Mouse (Mus musculus): Measurements from ENCODE around the gene Scfd2. TPM values are rescaled to one million over a fixed set of nuclear protein-coding genes. Genes with fewer than 3 reads are reported as not detected.

Scfd2 gene
- polyA plus RNA-seq, 1 experiment from 2014 or later = 3.7 TPM

- H3K79me2 ChIP-seq (ENCODE audit: inconsistent target) = no peaks in the 10 kb centered on the region
- WGBS (ENCODE audit: missing documents) = 67% methylated on average over 1 of the region's 2 CpGs
- H3K4me3 ChIP-seq (ENCODE audit: inconsistent target) = no peak overlapping the region
- H3K36me3 ChIP-seq (ENCODE audit: inconsistent target) = no peaks in the 10 kb centered on the region
- no peak overlapping the region for H3K27ac ChIP-seq
Observed at GRCm38 (mm10) chr5:74193008-74193407, 338.6 kb downstream of the Scfd2 start.

- Histone ChIP-seq H3K79me2 (ENCODE audit: inconsistent target) (no peaks in the 10 kb centered on the region), H3K4me3 (ENCODE audit: inconsistent target) (no peak overlapping the region), H3K27ac (no peak overlapping the region), H3K36me3 (ENCODE audit: inconsistent target) (no peaks in the 10 kb centered on the region)
- WGBS (ENCODE audit: missing documents) = 89% methylated on average over 5 of the region's 5 CpGs
Observed at GRCm38 (mm10) chr5:74190911-74191310, 340.6 kb downstream of the Scfd2 start.

- Histone ChIP-seq H3K79me2 (ENCODE audit: inconsistent target) (no peaks in the 10 kb centered on the region), H3K4me3 (ENCODE audit: inconsistent target) (no peak overlapping the region), H3K27ac (no peak overlapping the region), H3K36me3 (ENCODE audit: inconsistent target) (no peaks in the 10 kb centered on the region)
- WGBS (ENCODE audit: missing documents) = 75% methylated on average over 9 of the region's 9 CpGs
Observed at GRCm38 (mm10) chr5:74190161-74190491, 341.4 kb downstream of the Scfd2 start.

- 79% methylated on average over 9 of the region's 9 CpGs for WGBS (ENCODE audit: missing documents)
- Histone ChIP-seq H3K36me3 (ENCODE audit: inconsistent target) (no peaks in the 10 kb centered on the region), H3K4me3 (ENCODE audit: inconsistent target) (no peak overlapping the region), H3K79me2 (ENCODE audit: inconsistent target) (no peaks in the 10 kb centered on the region), H3K27ac (no peak overlapping the region)
Observed at GRCm38 (mm10) chr5:74189484-74190160, 341.9 kb downstream of the Scfd2 start.

- WGBS (ENCODE audit: missing documents) = 94% methylated on average over 8 of the region's 8 CpGs
- no peaks in the 10 kb centered on the region for H3K36me3 ChIP-seq (ENCODE audit: inconsistent target)
- H3K4me3 ChIP-seq (ENCODE audit: inconsistent target) = no peak overlapping the region
- no peaks in the 10 kb centered on the region for H3K79me2 ChIP-seq (ENCODE audit: inconsistent target)
- H3K27ac ChIP-seq = no peak overlapping the region
Observed at GRCm38 (mm10) chr5:74188886-74189285, 342.7 kb downstream of the Scfd2 start.

GRCm38 (mm10) chr5:74188076-74188475 lies 343.5 kb downstream of the Scfd2 start:
- H3K36me3 ChIP-seq (ENCODE audit: inconsistent target) = no peaks in the 10 kb centered on the region
- no peak overlapping the region for H3K4me3 ChIP-seq (ENCODE audit: inconsistent target)
- H3K79me2 ChIP-seq (ENCODE audit: inconsistent target) = no peaks in the 10 kb centered on the region
- WGBS (ENCODE audit: missing documents) = 85% methylated on average over 12 of the region's 12 CpGs
- no peak overlapping the region for H3K27ac ChIP-seq

GRCm38 (mm10) chr5:74184607-74185006 lies 347.0 kb downstream of the Scfd2 start:
- Histone ChIP-seq H3K4me3 (ENCODE audit: inconsistent target) (no peak overlapping the region), H3K36me3 (ENCODE audit: inconsistent target) (no peaks in the 10 kb centered on the region), H3K79me2 (ENCODE audit: inconsistent target) (no peaks in the 10 kb centered on the region), H3K27ac (no peak overlapping the region)
- 65% methylated on average over 9 of the region's 9 CpGs for WGBS (ENCODE audit: missing documents)

GRCm38 (mm10) chr5:74183118-74183517 lies 348.4 kb downstream of the Scfd2 start:
- WGBS (ENCODE audit: missing documents) = 88% methylated on average over 10 of the region's 10 CpGs
- H3K4me3 ChIP-seq (ENCODE audit: inconsistent target) = no peak overlapping the region
- no peaks in the 10 kb centered on the region for H3K36me3 ChIP-seq (ENCODE audit: inconsistent target)
- no peak overlapping the region for H3K27ac ChIP-seq
- H3K79me2 ChIP-seq (ENCODE audit: inconsistent target) = no peaks in the 10 kb centered on the region

GRCm38 (mm10) chr5:74180216-74180615 lies 351.3 kb downstream of the Scfd2 start:
- no peak overlapping the region for H3K27ac ChIP-seq
- no peaks in the 10 kb centered on the region for H3K79me2 ChIP-seq (ENCODE audit: inconsistent target)
- WGBS (ENCODE audit: missing documents) = 81% methylated on average over 10 of the region's 10 CpGs
- no peaks in the 10 kb centered on the region for H3K36me3 ChIP-seq (ENCODE audit: inconsistent target)
- no peak overlapping the region for H3K4me3 ChIP-seq (ENCODE audit: inconsistent target)

GRCm38 (mm10) chr5:74175526-74176270 lies 355.9 kb downstream of the Scfd2 start:
- 76% methylated on average over 14 of the region's 14 CpGs for WGBS (ENCODE audit: missing documents)
- H3K79me2 ChIP-seq (ENCODE audit: inconsistent target) = no peaks in the 10 kb centered on the region
- no peaks in the 10 kb centered on the region for H3K36me3 ChIP-seq (ENCODE audit: inconsistent target)
- H3K4me3 ChIP-seq (ENCODE audit: inconsistent target) = no peak overlapping the region
- no peak overlapping the region for H3K27ac ChIP-seq

GRCm38 (mm10) chr5:74173162-74173844 lies 358.3 kb downstream of the Scfd2 start:
- no peaks in the 10 kb centered on the region for H3K36me3 ChIP-seq (ENCODE audit: inconsistent target)
- H3K27ac ChIP-seq = no peak overlapping the region
- H3K79me2 ChIP-seq (ENCODE audit: inconsistent target) = no peaks in the 10 kb centered on the region
- no peak overlapping the region for H3K4me3 ChIP-seq (ENCODE audit: inconsistent target)
- WGBS (ENCODE audit: missing documents) = 62% methylated on average over 18 of the region's 18 CpGs

GRCm38 (mm10) chr5:74172208-74172607 lies 359.4 kb downstream of the Scfd2 start:
- Histone ChIP-seq H3K4me3 (ENCODE audit: inconsistent target) (no peak overlapping the region), H3K27ac (no peak overlapping the region), H3K79me2 (ENCODE audit: inconsistent target) (no peaks in the 10 kb centered on the region), H3K36me3 (ENCODE audit: inconsistent target) (no peaks in the 10 kb centered on the region)
- 49% methylated on average over 12 of the region's 12 CpGs for WGBS (ENCODE audit: missing documents)

- no peaks in the 10 kb centered on the region for H3K36me3 ChIP-seq (ENCODE audit: inconsistent target)
- no peak overlapping the region for H3K4me3 ChIP-seq (ENCODE audit: inconsistent target)
- H3K27ac ChIP-seq = no peak overlapping the region
- H3K79me2 ChIP-seq (ENCODE audit: inconsistent target) = no peaks in the 10 kb centered on the region
- 80% methylated on average over 9 of the region's 9 CpGs for WGBS (ENCODE audit: missing documents)
Observed at GRCm38 (mm10) chr5:74171768-74172167, 359.8 kb downstream of the Scfd2 start.

- WGBS (ENCODE audit: missing documents) = 100% methylated on average over 3 of the region's 3 CpGs
- H3K27ac ChIP-seq = no peak overlapping the region
- H3K4me3 ChIP-seq (ENCODE audit: inconsistent target) = no peak overlapping the region
- H3K79me2 ChIP-seq (ENCODE audit: inconsistent target) = no peaks in the 10 kb centered on the region
- no peaks in the 10 kb centered on the region for H3K36me3 ChIP-seq (ENCODE audit: inconsistent target)
Observed at GRCm38 (mm10) chr5:74168085-74168484, 363.5 kb downstream of the Scfd2 start.

- WGBS (ENCODE audit: missing documents) = 15% methylated on average over 3 of the region's 3 CpGs
Observed at GRCm38 (mm10) chr5:74166642-74167041, 364.9 kb downstream of the Scfd2 start.

More at GRCm38 (mm10) chr5:74166642-74167041, 364.9 kb downstream of the Scfd2 start:
- H3K79me2 ChIP-seq (ENCODE audit: inconsistent target) = no peaks in the 10 kb centered on the region
- no peak overlapping the region for H3K4me3 ChIP-seq (ENCODE audit: inconsistent target)
- no peak overlapping the region for H3K27ac ChIP-seq
- no peaks in the 10 kb centered on the region for H3K36me3 ChIP-seq (ENCODE audit: inconsistent target)

Data from macrophage (primary cell).